Mouse (Mus musculus): ENCODE measurements around the gene Chchd2. TPM values are rescaled to one million over a fixed set of nuclear protein-coding genes. Genes with fewer than 3 reads are reported as not detected.
A peak's percentile ranks its signal among the peaks of the same experiment; 100 is the strongest.

Chchd2 gene
- 1,042 and 1,503 TPM in 2 replicates for polyA plus RNA-seq (2012; rRNA removed)

GRCm38 (mm10) chr5:129886911-129887636, at the start of gene Chchd2:
Chchd2 (minus strand) TSS chr5:129887470.
- Histone ChIP-seq H3K27me3 (replicated peaks; ENCODE audit: control insufficient read depth, insufficient read depth, low read length) (no peaks in the 10 kb centered on the region), H3K27ac (ENCODE audit: insufficient read depth, low read depth, low read length) (peak within 1 kb of the TSS; percentile 96), H3K4me1 (ENCODE audit: control insufficient read depth, insufficient read depth, low read length) (peaks cover 3% of the 10 kb centered on the region; the same call in 1 of the 2 replicates), H3K36me3 (ENCODE audit: control insufficient read depth, insufficient read depth, low read length) (peaks cover 3% of the 10 kb centered on the region; the same call in 1 of the 2 replicates), H3K4me3 (ENCODE audit: insufficient read depth, low read depth, low read length) (peak within 1 kb of the TSS; percentile 87)
- under 1% methylated on average over 46 of the region's 46 CpGs for WGBS
- peak; percentile 66 for TF ChIP-seq POLR2A (IDR thresholded peaks at IDR 0.05; ENCODE audit: low read depth, low read length)
- no peak for TF ChIP-seq CTCF (conservative IDR thresholded peaks at IDR 0.05; ENCODE audit: insufficient read depth, insufficient read length, low read depth, low read length)
- DNase-seq: peak; percentile 99

- no peak for DNase-seq
- Histone ChIP-seq H3K27me3 (replicated peaks; ENCODE audit: control insufficient read depth, insufficient read depth, low read length) (no peaks in the 10 kb centered on the region), H3K27ac (ENCODE audit: insufficient read depth, low read depth, low read length) (no peak overlapping the region), H3K36me3 (ENCODE audit: control insufficient read depth, insufficient read depth, low read length) (no peaks in the 10 kb centered on the region), H3K4me1 (ENCODE audit: control insufficient read depth, insufficient read depth, low read length) (no peaks in the 10 kb centered on the region), H3K4me3 (ENCODE audit: insufficient read depth, low read depth, low read length) (no peak overlapping the region)
- TF ChIP-seq POLR2A (IDR thresholded peaks at IDR 0.05; ENCODE audit: low read depth, low read length) (no peak), CTCF (conservative IDR thresholded peaks at IDR 0.05; ENCODE audit: insufficient read depth, insufficient read length, low read depth, low read length) (no peak)
- WGBS: 55% methylated on average over 4 of the region's 4 CpGs
These were observed 49.7 kb upstream of the Chchd2 start for GRCm38 (mm10) chr5:129936941-129937340.

GRCm38 (mm10) chr5:129929924-129930855, 42.9 kb upstream of the Chchd2 start:
- Histone ChIP-seq H3K4me1 (ENCODE audit: control insufficient read depth, insufficient read depth, low read length) (peaks cover 8% of the 10 kb centered on the region; the same call in 1 of the 2 replicates), H3K27me3 (replicated peaks; ENCODE audit: control insufficient read depth, insufficient read depth, low read length) (no peaks in the 10 kb centered on the region), H3K4me3 (ENCODE audit: insufficient read depth, low read depth, low read length) (no peak overlapping the region), H3K27ac (ENCODE audit: insufficient read depth, low read depth, low read length) (peak overlapping the region; percentile 87), H3K36me3 (ENCODE audit: control insufficient read depth, insufficient read depth, low read length) (no peaks in the 10 kb centered on the region)
- TF ChIP-seq CTCF (conservative IDR thresholded peaks at IDR 0.05; ENCODE audit: insufficient read depth, insufficient read length, low read depth, low read length): no peak
- WGBS: 40% methylated on average over 9 of the region's 9 CpGs
- peak; percentile 81 for DNase-seq

- DNase-seq: peak; percentile 76
- no peak for TF ChIP-seq CTCF (conservative IDR thresholded peaks at IDR 0.05; ENCODE audit: insufficient read depth, insufficient read length, low read depth, low read length)
- TF ChIP-seq POLR2A (IDR thresholded peaks at IDR 0.05; ENCODE audit: low read depth, low read length): no peak
- H3K36me3 ChIP-seq (ENCODE audit: control insufficient read depth, insufficient read depth, low read length): no peaks in the 10 kb centered on the region
- H3K27ac ChIP-seq (ENCODE audit: insufficient read depth, low read depth, low read length): peak overlapping the region; percentile 49
- H3K4me1 ChIP-seq (ENCODE audit: control insufficient read depth, insufficient read depth, low read length): peaks cover 8% of the 10 kb centered on the region; the same call in 1 of the 2 replicates
- H3K4me3 ChIP-seq (ENCODE audit: insufficient read depth, low read depth, low read length): no peak overlapping the region
- H3K27me3 ChIP-seq (replicated peaks; ENCODE audit: control insufficient read depth, insufficient read depth, low read length): no peaks in the 10 kb centered on the region
- 25% methylated on average over 5 of the region's 5 CpGs for WGBS
These were observed 38.7 kb upstream of the Chchd2 start for GRCm38 (mm10) chr5:129925933-129926332.

GRCm38 (mm10) chr5:129924820-129925452, 37.7 kb upstream of the Chchd2 start:
- H3K4me1 ChIP-seq (ENCODE audit: control insufficient read depth, insufficient read depth, low read length): peaks cover 3% of the 10 kb centered on the region; the same call in 1 of the 2 replicates
- peak overlapping the region; percentile 49; the same call in 1 of the 2 replicates for H3K27ac ChIP-seq (ENCODE audit: insufficient read depth, low read depth, low read length)
- peak; percentile 81 for DNase-seq
- no peaks in the 10 kb centered on the region for H3K36me3 ChIP-seq (ENCODE audit: control insufficient read depth, insufficient read depth, low read length)
- no peaks in the 10 kb centered on the region for H3K27me3 ChIP-seq (replicated peaks; ENCODE audit: control insufficient read depth, insufficient read depth, low read length)
- 51% methylated on average over 8 of the region's 8 CpGs for WGBS
- TF ChIP-seq POLR2A (IDR thresholded peaks at IDR 0.05; ENCODE audit: low read depth, low read length): no peak
- no peak overlapping the region for H3K4me3 ChIP-seq (ENCODE audit: insufficient read depth, low read depth, low read length)

- no peak for DNase-seq
- Histone ChIP-seq H3K27me3 (replicated peaks; ENCODE audit: control insufficient read depth, insufficient read depth, low read length) (no peaks in the 10 kb centered on the region), H3K4me1 (ENCODE audit: control insufficient read depth, insufficient read depth, low read length) (no peaks in the 10 kb centered on the region; the same call in 1 of the 2 replicates), H3K36me3 (ENCODE audit: control insufficient read depth, insufficient read depth, low read length) (no peaks in the 10 kb centered on the region), H3K4me3 (ENCODE audit: insufficient read depth, low read depth, low read length) (no peak overlapping the region), H3K27ac (ENCODE audit: insufficient read depth, low read depth, low read length) (no peak overlapping the region)
- TF ChIP-seq CTCF (conservative IDR thresholded peaks at IDR 0.05; ENCODE audit: insufficient read depth, insufficient read length, low read depth, low read length): no peak
- no peak for TF ChIP-seq POLR2A (IDR thresholded peaks at IDR 0.05; ENCODE audit: low read depth, low read length)
- WGBS: 96% methylated on average over 4 of the region's 4 CpGs
These were observed 34.7 kb upstream of the Chchd2 start for GRCm38 (mm10) chr5:129921972-129922371.

All from kidney, adult 2 months (tissue).